In genomic region chr17:43886262-43886661, GRCm38 (mm10) we compare ENCODE assay signal across 22 mouse cellular contexts.
"Had no signal": no experiment of that assay in that cellular context is flagged by ENCODE, and none has a peak within 500 bp of the region (broad histone marks: within the 10 kb centered on the region; RNA-seq: fewer than 3 reads in every experiment).

No protein-coding gene starts in this region.

- H3K9me3 ChIP-seq: liver, embryonic 13.5 days; liver, embryonic 15.5 days; lung, embryonic 15.5 days; midbrain, embryonic 10.5 days; midbrain, embryonic 12.5 days had no signal

- ATAC-seq: liver, postnatal 0 days; lung, postnatal 0 days; midbrain, embryonic 16.5 days had no signal

- H3K9ac ChIP-seq: liver, embryonic 13.5 days; liver, embryonic 15.5 days; liver, postnatal 0 days; lung, embryonic 15.5 days; midbrain, embryonic 12.5 days had no signal

- DNase-seq: liver, embryonic 13.5 days; liver, postnatal 0 days; lung, adult 2 months; lung, postnatal 14 days; lung, postnatal 4 days; midbrain, embryonic 14.5 days; retina, postnatal 1 day; right cerebral cortex, adult 18-20 months; right cerebral cortex, postnatal 25 days; right cerebral cortex, postnatal 4 days; spleen, adult 18-20 months; thymus, adult 18-20 months; thymus, postnatal 14 days; thymus, postnatal 36 days had no signal

- H3K4me3 ChIP-seq: liver, embryonic 13.5 days; liver, embryonic 15.5 days; lung, embryonic 15.5 days; midbrain, embryonic 10.5 days; midbrain, embryonic 12.5 days; myocyte had no signal

- H3K4me1 ChIP-seq: liver, embryonic 13.5 days; liver, embryonic 15.5 days; lung, embryonic 15.5 days; midbrain, embryonic 10.5 days; midbrain, embryonic 12.5 days had no signal

- H3K27me3 ChIP-seq: liver, embryonic 13.5 days; liver, embryonic 15.5 days; lung, embryonic 15.5 days; midbrain, embryonic 12.5 days had no signal

- H3K4me2 ChIP-seq: liver, embryonic 11.5 days; liver, embryonic 13.5 days; liver, embryonic 15.5 days; lung, embryonic 15.5 days; midbrain, embryonic 12.5 days had no signal

- H3K36me3 ChIP-seq: liver, embryonic 13.5 days; liver, embryonic 15.5 days; lung, embryonic 15.5 days; midbrain, embryonic 10.5 days; midbrain, embryonic 12.5 days had no signal

- H3K27ac ChIP-seq: liver, embryonic 13.5 days; liver, embryonic 15.5 days; lung, embryonic 15.5 days; midbrain, embryonic 10.5 days; midbrain, embryonic 12.5 days had no signal
